Mouse (Mus musculus) liver, embryonic 11.5 days (tissue): ENCODE measurements at regions not wholly inside any gene's neighbourhood (a gene's known extent, or its start where the extent isn't known, plus 50 kb on each side); places are given as distances from the start of the nearest gene placed in this dataset.
A peak's percentile ranks its signal among the peaks of the same experiment; 100 is the strongest.

Source experiments
- ATAC-seq: fragments of 200-750 bp; cut with Nextera tagmentation; replicated peaks from 2 replicates; pipeline ENCODE4 v1.8.0; 2017; ENCODE audit warnings: moderate number of reproducible peaks, mild to moderate bottlenecking, moderate TSS enrichment, moderate library complexity; ENCODE audit not compliant: low FRiP score
- DNase-seq: peaks from one replicate; pipeline ENCODE4 v3.0.0-alpha.2; 2017; ENCODE audit warnings: low spot score
- H3K27ac ChIP-seq: fragments of 300-500 bp; sonication (generic); 2 replicates; pipeline ENCODE4 v1.5.1; 2014; ENCODE audit warnings: mild to moderate bottlenecking, low read depth, low read length, control low read depth
- H3K27me3 ChIP-seq: fragments of 300-500 bp; sonication (generic); replicated peaks from 2 replicates; pipeline ENCODE4 v1.6.1; 2014; ENCODE audit warnings: low read length, mixed read lengths; ENCODE audit not compliant: control insufficient read depth, insufficient read depth
- H3K36me3 ChIP-seq: fragments of 300-500 bp; sonication (generic); 2 replicates; pipeline ENCODE4 v1.6.1; 2014; ENCODE audit warnings: mild to moderate bottlenecking, low read length, moderate library complexity, mixed read lengths; ENCODE audit not compliant: control insufficient read depth, insufficient read depth
- H3K4me1 ChIP-seq: fragments of 300-500 bp; sonication (generic); replicated peaks from 2 replicates; pipeline ENCODE4 v1.6.1; 2014; ENCODE audit warnings: low read length, mixed read lengths; ENCODE audit not compliant: control insufficient read depth, insufficient read depth
- H3K4me2 ChIP-seq: fragments of 300-500 bp; sonication (generic); 2 replicates; pipeline ENCODE4 v1.6.1; 2014; ENCODE audit warnings: mild to moderate bottlenecking, control low read depth, moderate library complexity
- H3K4me3 ChIP-seq: fragments of 300-500 bp; sonication (generic); 2 replicates; pipeline ENCODE4 v1.5.1; 2014; ENCODE audit warnings: low read depth, low read length, control low read depth
- H3K9ac ChIP-seq: fragments of 300-500 bp; sonication (generic); 2 replicates; pipeline ENCODE4 v1.6.1; 2014; ENCODE audit warnings: low read depth, low read length, control low read depth
- H3K9me3 ChIP-seq: fragments of 300-500 bp; sonication (generic); 2 replicates; pipeline ENCODE4 v1.6.1; 2016; ENCODE audit warnings: low read length, inconsistent platforms, mixed read lengths; ENCODE audit not compliant: control insufficient read depth
- WGBS: fragments of 180-500 bp; shearing (Covaris S2); extraction: QIAGEN DNeasy Blood & Tissue Kit; methylation state at CpG from one replicate; pipeline ENCODE4 v1.1.7; 2014; 5-methylcytosine and 5-hydroxymethylcytosine counted together

DNA sequence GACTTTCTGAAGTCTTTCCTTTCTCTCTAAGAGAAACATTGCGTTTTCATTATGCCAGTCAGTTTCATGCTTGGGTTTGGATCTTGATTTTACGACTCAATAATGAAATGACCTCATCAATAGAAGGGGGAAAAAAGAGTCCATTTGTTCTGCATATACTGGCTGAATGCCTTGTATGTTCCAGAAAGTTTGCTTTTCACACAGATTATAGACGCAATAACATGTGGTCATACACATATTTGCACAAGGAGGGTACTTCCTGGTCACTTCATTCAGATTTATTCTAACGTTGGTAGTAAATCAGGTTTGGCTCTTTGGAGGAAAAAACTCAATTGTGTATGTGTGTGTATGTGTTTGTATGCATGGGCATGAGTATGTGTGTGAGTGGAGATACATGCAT, 143.9 kb upstream of the Krr1 start:
- H3K4me3 ChIP-seq = no peak overlapping the region
- H3K4me1 ChIP-seq = peaks cover 18% of the 10 kb centered on the region
- H3K27me3 ChIP-seq = no peaks in the 10 kb centered on the region
- ATAC-seq (no peak), DNase-seq (no peak)
- no peak overlapping the region for H3K9ac ChIP-seq
- H3K4me2 ChIP-seq = no peak overlapping the region
- no peaks in the 10 kb centered on the region for H3K36me3 ChIP-seq
- H3K27ac ChIP-seq = no peak overlapping the region
- 90% methylated on average over 4 of the region's 4 CpGs for WGBS
- H3K9me3 ChIP-seq = no peaks in the 10 kb centered on the region

DNA sequence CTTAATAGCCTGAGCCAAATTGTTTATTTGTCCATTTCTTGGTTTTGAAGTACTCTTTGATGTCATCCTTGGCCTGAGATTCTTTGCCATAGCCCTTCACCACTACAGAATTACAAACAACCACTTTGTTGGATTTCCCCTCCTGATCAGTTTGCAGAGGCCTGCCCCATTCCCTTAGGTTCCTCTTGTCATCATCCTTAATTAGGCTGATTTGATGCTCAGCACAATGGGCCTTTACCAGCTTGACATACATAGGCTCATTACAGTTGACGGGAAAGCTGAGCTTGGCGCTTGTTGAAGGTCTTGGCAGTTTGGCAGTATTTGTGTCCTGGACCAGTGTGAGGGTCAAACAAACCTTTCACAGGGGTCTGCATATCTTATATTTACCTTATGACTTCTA, 143.2 kb upstream of the Krr1 start:
- no peaks in the 10 kb centered on the region for H3K9me3 ChIP-seq
- no peak overlapping the region for H3K4me2 ChIP-seq
- H3K36me3 ChIP-seq = no peaks in the 10 kb centered on the region
- peaks cover 22% of the 10 kb centered on the region for H3K4me1 ChIP-seq
- no peak for DNase-seq
- no peak overlapping the region for H3K4me3 ChIP-seq
- no peak overlapping the region for H3K9ac ChIP-seq
- WGBS = 81% methylated on average over 2 of the region's 2 CpGs
- no peaks in the 10 kb centered on the region for H3K27me3 ChIP-seq
- no peak for ATAC-seq
- no peak overlapping the region for H3K27ac ChIP-seq

GRCm38 (mm10) chr10:111831105-111831504, 141.4 kb upstream of the Krr1 start:
- Histone ChIP-seq H3K4me1 (peaks cover 24% of the 10 kb centered on the region), H3K4me3 (no peak overlapping the region), H3K9me3 (no peaks in the 10 kb centered on the region), H3K27me3 (no peaks in the 10 kb centered on the region), H3K27ac (no peak overlapping the region), H3K36me3 (no peaks in the 10 kb centered on the region), H3K4me2 (no peak overlapping the region), H3K9ac (no peak overlapping the region)
- 50% methylated on average over 1 of the region's 1 CpGs for WGBS
- DNase-seq (no peak), ATAC-seq (no peak)

GRCm38 (mm10) chr10:111833611-111834010, 138.9 kb upstream of the Krr1 start:
- no peaks in the 10 kb centered on the region for H3K9me3 ChIP-seq
- H3K4me3 ChIP-seq = no peak overlapping the region
- no peak overlapping the region for H3K27ac ChIP-seq
- H3K4me1 ChIP-seq = peaks cover 16% of the 10 kb centered on the region
- no peaks in the 10 kb centered on the region for H3K27me3 ChIP-seq
- no peaks in the 10 kb centered on the region for H3K36me3 ChIP-seq
- no peak for DNase-seq
- no peak overlapping the region for H3K4me2 ChIP-seq
- ATAC-seq = no peak
- 77% methylated on average over 2 of the region's 2 CpGs for WGBS
- H3K9ac ChIP-seq = no peak overlapping the region

DNA sequence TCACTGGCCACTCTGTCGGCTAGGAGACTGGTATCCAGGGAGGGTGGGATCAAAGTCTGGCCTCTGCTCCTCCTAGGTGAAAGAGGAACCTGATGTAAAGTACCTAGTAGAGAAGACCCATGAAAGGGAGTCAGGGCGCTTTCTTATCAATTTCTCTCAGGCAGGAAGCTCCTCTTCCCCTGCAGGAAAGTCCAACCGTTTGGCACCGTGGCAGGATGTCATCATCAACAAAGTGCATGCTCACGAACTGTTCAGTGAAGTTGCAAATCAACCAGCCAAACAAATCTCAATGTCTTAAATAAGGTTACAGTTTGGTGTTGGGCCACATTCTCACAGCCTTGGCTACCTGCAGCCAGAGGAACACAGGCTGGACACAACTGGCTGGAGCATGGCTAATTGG, 138.2 kb upstream of the Krr1 start:
- peak; percentile 74 for ATAC-seq
- whole genome bisulfite sequencing = 23% methylated on average over 5 of the region's 5 CpGs
- Histone ChIP-seq H3K36me3 (no peaks in the 10 kb centered on the region), H3K4me2 (peak overlapping the region; percentile 29; the same call in 1 of the 2 replicates), H3K4me3 (no peak overlapping the region), H3K4me1 (peaks cover 16% of the 10 kb centered on the region), H3K27me3 (no peaks in the 10 kb centered on the region), H3K9ac (no peak overlapping the region), H3K9me3 (no peaks in the 10 kb centered on the region), H3K27ac (no peak overlapping the region)
- no peak for DNase-seq

GRCm38 (mm10) chr10:111834925-111835823, 137.3 kb upstream of the Krr1 start:
- 32% methylated on average over 11 of the region's 11 CpGs for WGBS
- H3K4me2 ChIP-seq = no peak overlapping the region; the same call in 1 of the 2 replicates
- no peak overlapping the region for H3K27ac ChIP-seq
- no peaks in the 10 kb centered on the region for H3K27me3 ChIP-seq
- no peak overlapping the region for H3K9ac ChIP-seq
- ATAC-seq (peak; percentile 50), DNase-seq (no peak)
- no peaks in the 10 kb centered on the region for H3K9me3 ChIP-seq
- H3K4me1 ChIP-seq = peaks cover 16% of the 10 kb centered on the region
- H3K4me3 ChIP-seq = no peak overlapping the region
- no peaks in the 10 kb centered on the region for H3K36me3 ChIP-seq

DNA sequence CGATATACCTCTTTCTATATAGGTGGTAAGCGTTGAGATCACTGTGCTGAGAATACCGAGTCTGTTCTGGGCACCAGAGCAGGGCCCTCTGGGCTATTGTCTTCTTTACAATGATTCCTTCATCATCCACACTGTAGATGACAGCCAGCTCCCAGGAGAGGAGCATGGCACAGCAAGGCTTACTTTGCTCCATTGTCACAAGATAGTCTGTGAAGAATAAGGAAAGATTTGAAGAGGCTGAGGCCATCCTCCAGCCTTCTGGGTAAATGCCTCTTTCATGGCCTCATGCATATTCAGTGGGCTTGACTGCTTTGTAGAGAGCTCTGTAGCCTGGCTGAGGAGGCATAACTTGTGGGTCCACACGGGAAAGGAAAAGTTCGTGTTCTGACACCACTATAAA, 136.3 kb upstream of the Krr1 start:
- WGBS = 67% methylated on average over 5 of the region's 5 CpGs
- ATAC-seq (no peak), DNase-seq (no peak)
- no peak overlapping the region for H3K4me2 ChIP-seq
- H3K4me3 ChIP-seq = no peak overlapping the region
- peaks cover 18% of the 10 kb centered on the region for H3K4me1 ChIP-seq
- H3K9ac ChIP-seq = no peak overlapping the region
- H3K27me3 ChIP-seq = no peaks in the 10 kb centered on the region
- H3K27ac ChIP-seq = no peak overlapping the region
- no peaks in the 10 kb centered on the region for H3K36me3 ChIP-seq
- H3K9me3 ChIP-seq = no peaks in the 10 kb centered on the region

- no peak overlapping the region for H3K27ac ChIP-seq
- WGBS = 61% methylated on average over 4 of the region's 4 CpGs
- no peak overlapping the region for H3K9ac ChIP-seq
- H3K36me3 ChIP-seq = no peaks in the 10 kb centered on the region
- DNase-seq (no peak), ATAC-seq (no peak)
- no peaks in the 10 kb centered on the region for H3K9me3 ChIP-seq
- no peak overlapping the region for H3K4me2 ChIP-seq
- H3K4me1 ChIP-seq = peaks cover 18% of the 10 kb centered on the region
- no peak overlapping the region for H3K4me3 ChIP-seq
- no peaks in the 10 kb centered on the region for H3K27me3 ChIP-seq
Measured at GRCm38 (mm10) chr10:111836802-111837201, 135.7 kb upstream of the Krr1 start.

- no peak overlapping the region for H3K4me3 ChIP-seq
- H3K9me3 ChIP-seq = no peaks in the 10 kb centered on the region
- WGBS = 43% methylated on average over 11 of the region's 11 CpGs
- H3K36me3 ChIP-seq = no peaks in the 10 kb centered on the region
- no peak overlapping the region for H3K9ac ChIP-seq
- peaks cover 7% of the 10 kb centered on the region; the same call in 1 of the 2 replicates for H3K4me1 ChIP-seq
- H3K27ac ChIP-seq = no peak overlapping the region
- H3K27me3 ChIP-seq = no peaks in the 10 kb centered on the region
- DNase-seq (no peak), ATAC-seq (0 out of 2 replicates have a peak, but pooled peaks have one; percentile 9)
- peak overlapping the region; percentile 24; the same call in 1 of the 2 replicates for H3K4me2 ChIP-seq
Measured at GRCm38 (mm10) chr10:111842321-111842775, 130.1 kb upstream of the Krr1 start.
